Mouse (Mus musculus) left cerebral cortex, postnatal 25 days (tissue): ENCODE measurements at regions not wholly inside any gene's neighbourhood (a gene's known extent, or its start where the extent isn't known, plus 50 kb on each side); places are given as distances from the start of the nearest gene placed in this dataset.

Source experiments
- DNase-seq, 2 experiments: peaks; one replicate each; pipeline ENCODE4 v3.0.0; 2022; ENCODE audit warnings: low spot score in 2 of 2, mixed read lengths in 1 of 2
- intact Hi-C: fragments of 180-260 bp; cut with DNase I; formaldehyde crosslinking; loops from one replicate; pipeline ENCODE4 v1.15.1; 2025

DNA sequence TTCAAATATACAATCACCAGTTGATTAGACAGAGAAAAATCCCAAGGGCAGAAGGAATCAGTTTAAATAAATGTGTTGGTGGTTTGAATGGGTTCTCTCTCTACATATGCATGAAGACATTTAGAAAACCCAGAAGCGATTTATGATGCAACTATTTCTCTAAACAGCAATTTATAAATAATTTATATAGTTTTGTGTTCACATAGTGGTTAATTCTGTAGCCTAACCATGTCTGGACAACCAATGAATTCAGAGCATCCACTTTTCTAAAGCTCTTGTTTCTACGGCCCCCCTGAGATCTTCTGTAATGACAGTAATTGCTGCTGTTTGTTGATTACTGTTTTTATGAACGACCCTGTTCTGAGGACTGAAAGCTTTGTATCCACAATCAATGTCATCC, 549.8 kb downstream of the Btbd3 start:
- no peak for DNase-seq
- intact Hi-C loops: no loop called here

DNA sequence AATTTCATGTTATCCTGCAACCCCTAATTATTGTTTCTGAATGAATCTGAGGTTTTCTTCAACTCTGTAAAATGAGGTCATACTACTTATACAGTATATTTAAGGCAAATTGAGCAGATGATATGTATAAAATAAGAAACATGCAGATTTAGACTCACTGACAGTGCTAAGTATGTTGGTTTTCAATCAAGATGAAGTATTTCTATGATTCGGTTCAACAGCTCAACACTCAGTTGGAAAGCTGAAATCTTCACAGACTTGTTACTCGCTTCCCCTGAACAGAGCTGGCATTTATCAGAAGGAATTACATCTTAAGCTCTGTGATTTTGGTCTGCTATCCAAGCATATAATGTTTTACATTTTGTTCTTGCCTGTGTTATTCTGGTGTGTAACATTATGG, 553.4 kb downstream of the Btbd3 start:
- intact Hi-C loops: loop anchor here (10.0 kb wide), 1 partner anchor 165 kb away; no protein-coding TSS in a partner anchor
- DNase-seq: peak in 1 of 2 experiments; percentile 49

DNA sequence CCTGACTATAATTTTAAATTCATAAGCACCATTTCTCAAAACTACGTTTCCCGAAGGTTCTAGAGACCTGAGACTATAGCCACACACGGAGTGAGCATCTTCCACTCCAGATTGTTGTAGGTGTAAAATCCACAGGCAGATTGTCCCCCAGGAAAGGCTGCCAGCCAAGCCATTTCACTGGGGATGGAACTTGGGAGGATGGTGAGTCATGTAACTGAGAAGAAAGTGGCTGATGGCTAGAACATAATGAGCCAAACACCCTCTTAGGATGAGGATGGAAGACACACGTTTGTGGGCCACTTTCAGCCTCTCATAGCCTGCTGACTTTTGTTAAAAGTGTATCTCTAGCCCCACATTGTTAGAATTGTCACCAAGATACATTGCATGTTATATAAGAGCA, 564.1 kb downstream of the Btbd3 start:
- intact Hi-C loops: loop anchor here (1.0 to 10.0 kb wide), 9 partner anchors 27 to 786 kb away; no protein-coding TSS in a partner anchor
- peak; percentile 64 to 96 for DNase-seq

DNA sequence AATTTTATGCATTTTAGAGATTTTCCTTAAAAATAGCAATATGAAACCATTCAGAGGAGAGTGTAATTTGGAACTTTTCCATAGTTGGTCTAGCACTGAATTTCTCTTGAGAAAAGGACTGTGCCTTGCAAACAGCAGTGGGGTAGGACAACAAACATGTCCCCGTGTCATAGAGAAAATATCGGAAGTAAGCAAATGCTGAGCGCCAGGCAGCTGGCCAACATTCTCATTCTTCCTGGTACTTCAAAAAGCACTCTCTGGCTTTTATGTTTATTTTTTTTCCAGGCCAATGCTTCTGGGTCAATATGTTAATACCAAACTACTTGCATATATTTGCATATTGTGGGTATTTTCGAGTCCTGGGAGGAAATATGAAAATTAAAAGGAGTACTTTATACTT, 568.5 kb downstream of the Btbd3 start:
- DNase-seq: peak in 1 of 2 experiments; percentile 57
- intact Hi-C loops: loop anchor here (5.0 to 10.0 kb wide), 6 partner anchors 210 to 790 kb away; no protein-coding TSS in a partner anchor

DNA sequence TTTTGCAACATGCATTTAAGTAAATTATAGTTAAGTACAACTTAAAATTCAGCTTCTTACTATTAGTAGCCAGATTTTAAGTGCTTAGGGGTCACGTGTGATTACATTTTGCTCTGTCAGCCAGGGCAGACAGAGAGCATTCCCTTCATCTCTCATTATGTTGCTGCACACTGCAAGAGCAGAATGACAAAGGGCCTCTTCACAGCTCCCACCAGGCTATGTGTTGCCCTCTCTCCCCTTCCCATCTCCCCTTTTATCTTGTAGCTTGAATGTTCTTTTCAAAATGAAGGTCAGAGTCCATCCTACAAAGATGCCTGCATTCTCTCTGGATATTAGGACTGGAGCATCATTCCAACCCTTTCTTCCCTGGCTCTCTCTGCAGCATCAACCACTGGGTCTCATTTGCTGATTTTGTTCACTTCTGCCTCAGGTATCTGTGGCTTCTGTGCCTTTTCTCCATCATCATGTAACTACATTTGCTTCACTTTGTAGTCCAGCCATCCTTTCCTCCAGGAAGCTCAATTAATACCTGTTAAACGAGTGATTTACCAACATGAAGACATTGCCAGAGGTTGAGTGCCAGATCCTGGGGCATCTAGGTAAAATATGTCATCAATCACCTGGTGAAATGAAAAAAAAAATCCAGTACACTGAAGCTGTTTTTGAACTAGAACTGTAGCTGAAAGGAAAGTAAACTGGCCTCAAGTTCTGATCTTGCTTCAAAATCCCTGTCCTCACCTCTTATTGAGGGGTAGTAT, 571.6 kb downstream of the Btbd3 start:
- intact Hi-C loops: loop anchor here (10.0 kb wide), 3 partner anchors 213 to 793 kb away; no protein-coding TSS in a partner anchor
- DNase-seq: no peak

DNA sequence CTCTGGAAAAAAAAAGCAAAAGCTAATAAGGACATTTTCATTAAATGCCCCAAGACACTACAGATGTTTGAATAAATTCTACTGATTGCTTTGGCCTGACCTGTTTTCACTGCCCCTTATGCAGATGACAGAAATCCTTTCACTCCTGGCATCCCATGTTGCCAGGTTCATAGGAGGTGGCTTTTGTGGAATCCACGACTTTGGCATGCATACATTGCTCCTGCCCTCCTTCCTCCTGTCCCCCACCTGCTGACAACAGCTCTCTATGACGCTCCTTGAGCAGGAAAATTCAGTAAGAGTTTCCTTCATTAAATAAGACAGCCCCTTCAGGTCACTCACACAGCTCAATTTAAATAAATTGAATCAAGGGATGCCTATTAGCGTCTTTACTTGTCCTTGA, 582.5 kb downstream of the Btbd3 start:
- DNase-seq: no peak
- intact Hi-C loops: no loop called here

DNA sequence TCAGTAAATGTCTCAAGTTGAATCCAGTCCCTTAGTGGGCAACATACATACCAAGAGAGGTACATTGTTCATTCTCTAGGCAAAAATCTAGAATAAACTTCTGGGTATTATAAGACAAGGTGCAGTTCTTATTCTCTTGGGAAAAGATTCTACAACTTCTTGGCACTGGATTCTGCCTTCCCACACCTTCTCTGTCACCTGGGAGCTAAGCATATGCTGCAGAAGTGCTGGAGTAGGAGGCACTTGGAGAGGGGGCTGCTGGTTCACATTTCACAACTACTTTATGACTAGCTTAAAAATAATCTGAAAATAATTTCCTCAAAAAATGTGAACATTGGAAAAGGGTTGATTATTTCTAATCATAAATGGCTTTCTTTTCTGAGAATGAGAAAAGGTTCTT, 602.8 kb downstream of the Btbd3 start:
- peak; percentile 6 to 61 for DNase-seq
- intact Hi-C loops: no loop called here

DNA sequence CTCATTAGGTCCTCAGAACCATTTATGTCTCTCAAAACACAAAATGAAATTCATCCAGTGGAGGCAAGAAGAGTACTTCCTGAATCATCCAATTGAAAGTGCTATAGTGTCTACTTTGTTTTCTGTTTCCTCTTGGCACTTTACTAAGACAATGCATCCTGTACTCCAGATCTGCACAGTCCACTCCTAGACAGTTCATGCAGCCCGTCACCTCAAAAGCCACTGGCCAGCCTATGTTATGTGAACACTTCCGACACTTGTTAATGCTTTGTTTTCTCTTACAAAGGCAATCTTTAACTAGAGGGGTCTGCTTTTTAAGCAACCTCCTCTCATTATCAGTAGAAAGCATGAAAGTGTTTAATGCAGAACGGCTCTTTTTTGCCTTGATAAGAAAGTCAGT, 597.1 kb upstream of the Sptlc3 start:
- intact Hi-C loops: no loop called here

DNA sequence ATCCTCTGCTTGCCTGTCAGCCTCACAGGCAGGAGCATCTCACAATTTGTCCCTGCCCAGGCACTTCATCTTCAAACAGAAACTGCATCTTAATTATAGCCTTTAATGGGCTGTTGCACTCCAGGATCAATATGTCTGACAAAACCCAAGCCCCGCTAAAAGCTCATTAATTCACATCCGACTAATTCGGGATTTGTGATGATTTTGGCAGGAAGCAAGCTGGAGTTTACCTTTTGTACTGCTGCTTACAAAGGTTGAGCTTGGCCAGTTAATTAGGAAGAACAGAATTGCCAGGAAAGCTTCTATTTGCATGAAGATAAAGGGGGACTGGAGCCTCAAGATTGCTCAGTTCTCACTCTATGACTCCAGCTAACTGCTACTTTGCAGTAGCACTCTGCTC, 596.6 kb upstream of the Sptlc3 start:
- intact Hi-C loops: no loop called here
- peak in 1 of 2 experiments; percentile 31 for DNase-seq

More for the DNA sequence above, 597.1 kb upstream of the Sptlc3 start:
- no peak for DNase-seq

DNA sequence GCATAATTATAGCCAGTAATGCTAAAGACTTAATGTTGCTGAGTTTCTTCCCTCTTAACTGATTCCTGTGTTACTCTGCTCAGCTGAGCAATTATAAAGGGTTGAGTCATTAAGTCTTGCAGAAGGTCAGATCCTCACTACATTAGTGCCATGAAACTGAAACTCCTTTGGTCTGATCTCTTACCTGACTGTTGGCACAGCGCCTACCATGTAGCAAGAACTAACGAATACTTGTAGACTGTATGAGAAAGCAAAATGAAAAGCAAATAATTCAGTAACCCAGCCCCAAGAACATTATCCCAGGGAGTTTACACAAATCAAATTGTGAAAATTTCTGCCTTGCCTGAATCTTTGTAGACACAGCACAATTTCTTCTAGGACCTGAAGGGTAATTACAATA, 556.5 kb upstream of the Sptlc3 start:
- intact Hi-C loops: no loop called here
- DNase-seq: no peak

DNA sequence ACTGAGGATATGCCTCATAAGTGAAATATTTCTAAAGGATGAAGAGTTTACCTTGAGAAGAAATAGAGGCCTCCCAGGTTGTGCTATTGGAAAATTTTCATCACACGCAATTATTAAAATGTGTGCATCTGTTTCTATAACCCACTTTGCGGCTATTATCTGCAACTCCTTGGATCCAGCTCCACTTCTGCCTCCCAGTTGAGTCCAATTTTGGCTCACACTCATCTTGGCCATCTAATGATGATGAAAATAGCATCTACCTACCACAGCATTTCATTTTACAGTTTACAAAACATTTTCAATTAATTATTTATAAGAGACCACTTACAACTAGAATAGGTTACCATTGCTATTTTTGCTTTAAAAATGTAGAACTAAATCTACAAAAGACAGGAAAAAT, 554.3 kb upstream of the Sptlc3 start:
- intact Hi-C loops: no loop called here
- DNase-seq: no peak

DNA sequence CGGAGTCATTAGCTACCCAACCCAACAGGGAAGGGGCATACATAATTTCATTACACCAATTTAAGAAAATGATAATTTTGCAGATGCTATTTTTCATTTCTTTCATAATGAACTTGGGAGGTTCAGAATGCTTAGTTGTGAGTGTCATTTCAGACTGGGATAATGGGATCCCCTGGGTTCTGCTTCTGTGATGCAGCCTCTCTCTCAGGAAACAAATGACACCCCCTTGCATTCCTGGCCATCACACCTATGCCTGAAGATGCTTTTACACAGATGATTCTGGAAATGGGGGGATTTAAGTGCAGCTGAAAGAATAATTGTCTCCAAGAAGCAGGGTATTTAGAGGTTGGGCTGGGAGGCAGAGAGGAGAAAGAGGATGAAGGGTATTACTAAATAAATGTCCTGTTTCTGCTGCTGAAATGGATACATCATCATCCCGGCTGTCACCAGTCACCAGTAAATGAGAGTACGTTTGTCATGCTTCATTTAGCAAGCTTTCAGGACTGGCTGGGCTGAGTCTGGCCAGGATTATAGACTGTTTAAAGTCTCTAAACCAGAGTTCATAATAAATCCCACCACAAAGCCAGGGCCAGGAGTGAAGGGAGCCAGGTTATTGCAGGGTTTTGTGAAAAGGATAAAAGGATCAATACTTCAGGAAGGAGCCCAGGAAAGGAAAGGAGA, 527.5 kb upstream of the Sptlc3 start:
- DNase-seq: no peak
- intact Hi-C loops: no loop called here

DNA sequence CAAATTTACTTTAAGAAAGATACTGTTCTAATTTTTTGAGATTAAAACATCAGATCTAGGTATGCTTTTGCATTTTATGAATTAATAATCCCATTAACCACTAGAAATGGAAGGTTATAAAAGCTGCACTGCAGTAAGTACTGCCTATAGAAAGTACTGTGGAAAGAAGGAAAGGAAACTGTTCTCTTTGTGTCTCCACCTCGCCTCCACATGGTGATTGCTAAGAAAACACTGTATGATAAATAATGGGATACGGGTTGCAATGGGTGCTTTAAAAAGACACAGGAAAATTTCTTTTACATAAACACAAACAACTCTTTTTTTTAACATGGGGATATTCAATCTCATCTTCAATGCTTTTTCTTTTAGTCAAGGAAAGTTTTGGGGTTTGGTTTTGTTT, 519.2 kb upstream of the Sptlc3 start:
- no peak for DNase-seq
- intact Hi-C loops: no loop called here

DNA sequence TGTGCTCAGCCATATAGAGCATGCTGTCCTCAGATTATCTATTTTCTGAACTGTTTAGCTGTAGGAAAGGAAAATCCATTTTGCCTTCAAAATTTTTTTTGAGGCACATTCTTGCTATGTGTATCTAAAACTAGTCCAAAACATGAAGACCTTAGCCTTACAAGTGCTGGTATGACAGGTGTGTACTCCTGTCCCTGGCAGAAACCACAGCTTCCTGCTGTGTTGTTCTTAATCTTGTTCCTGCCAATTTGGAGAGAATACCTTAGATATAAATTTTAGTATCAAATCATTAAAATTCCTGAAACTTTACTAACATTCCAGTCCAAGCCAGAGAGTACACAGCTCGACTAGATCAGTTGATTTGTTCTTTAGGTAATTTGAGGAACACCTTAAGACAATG, 503.7 kb upstream of the Sptlc3 start:
- DNase-seq: no peak
- intact Hi-C loops: no loop called here

DNA sequence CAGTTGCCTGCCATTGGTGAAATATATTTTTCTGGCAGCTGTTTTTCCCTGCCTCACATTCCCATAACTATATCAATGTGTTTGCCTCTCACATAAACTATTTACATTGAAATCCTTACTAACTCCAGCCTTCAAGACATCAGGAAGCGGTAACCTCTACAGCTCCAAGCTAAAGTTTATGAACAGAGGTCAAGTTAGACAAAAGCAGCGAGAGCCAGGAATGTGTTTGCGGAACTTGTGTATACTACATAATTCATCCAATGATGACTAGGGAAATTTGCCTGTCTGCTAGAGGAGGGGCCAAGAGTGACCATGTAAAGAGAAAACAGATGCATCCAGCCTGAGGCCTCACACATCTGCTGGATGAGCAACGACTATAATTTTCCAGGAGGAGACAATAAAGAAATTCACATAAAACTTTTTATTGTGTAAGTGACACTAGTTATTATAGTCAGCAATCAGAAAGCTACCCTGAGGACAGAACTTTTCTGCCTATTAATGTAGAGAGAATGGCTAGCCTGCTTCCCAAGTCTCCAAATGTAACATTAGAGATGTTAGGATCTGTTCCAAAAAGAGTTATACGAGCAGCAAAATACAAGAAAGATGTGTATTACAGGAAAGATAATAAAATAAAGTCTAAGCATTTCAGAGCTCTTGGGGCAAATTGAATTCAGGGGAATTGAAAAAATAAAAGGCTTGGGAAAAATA, 461.5 kb upstream of the Sptlc3 start:
- no peak for DNase-seq
- intact Hi-C loops: no loop called here

DNA sequence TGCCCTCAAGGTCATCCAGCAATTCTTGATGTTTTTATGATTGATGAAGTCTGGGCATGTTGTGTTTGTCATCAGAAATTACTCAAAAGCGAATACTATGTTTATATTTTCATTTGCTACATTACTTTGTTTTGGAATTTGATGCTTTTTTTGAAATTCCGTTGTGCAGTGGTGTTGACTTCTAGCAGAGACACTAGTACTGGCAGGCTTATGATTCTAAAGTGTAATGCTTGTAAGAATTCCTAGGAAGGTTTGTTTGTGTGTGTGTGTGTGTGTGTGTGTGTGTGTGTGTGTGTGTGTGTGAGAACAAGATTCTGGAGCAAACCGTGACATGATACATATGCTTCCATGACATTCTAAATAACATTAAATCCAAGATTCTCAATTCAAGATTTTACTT, 458.9 kb upstream of the Sptlc3 start:
- DNase-seq: no peak
- intact Hi-C loops: no loop called here

DNA sequence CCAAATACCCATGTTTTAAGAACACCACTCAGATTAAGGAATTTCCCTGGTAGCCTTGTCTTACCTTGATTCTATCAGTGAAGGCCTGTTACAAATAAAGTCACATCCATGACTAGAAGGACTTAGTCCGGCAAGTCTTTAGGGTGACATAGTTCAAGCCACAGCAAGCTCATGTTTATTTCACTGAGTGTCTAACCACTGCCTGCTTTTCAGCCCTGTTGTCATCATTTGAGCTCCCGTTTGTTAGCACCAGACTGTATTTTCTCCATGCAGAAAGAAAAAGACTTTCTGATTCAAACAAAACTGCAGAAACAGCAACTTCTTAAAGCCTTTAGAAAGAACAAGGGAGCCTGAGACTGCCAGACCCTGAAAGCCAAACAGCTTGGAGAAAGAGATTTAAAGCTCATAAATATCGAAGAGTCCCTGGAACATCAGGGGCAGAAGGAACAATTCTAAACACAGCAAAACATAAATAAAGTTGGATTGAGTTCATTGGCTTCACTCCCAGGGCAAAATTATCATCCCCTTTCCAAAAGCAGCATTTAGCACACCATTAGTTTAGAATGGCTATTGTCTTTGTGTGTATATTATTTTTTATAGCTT, 451.9 kb upstream of the Sptlc3 start:
- DNase-seq: no peak
- intact Hi-C loops: no loop called here

DNA sequence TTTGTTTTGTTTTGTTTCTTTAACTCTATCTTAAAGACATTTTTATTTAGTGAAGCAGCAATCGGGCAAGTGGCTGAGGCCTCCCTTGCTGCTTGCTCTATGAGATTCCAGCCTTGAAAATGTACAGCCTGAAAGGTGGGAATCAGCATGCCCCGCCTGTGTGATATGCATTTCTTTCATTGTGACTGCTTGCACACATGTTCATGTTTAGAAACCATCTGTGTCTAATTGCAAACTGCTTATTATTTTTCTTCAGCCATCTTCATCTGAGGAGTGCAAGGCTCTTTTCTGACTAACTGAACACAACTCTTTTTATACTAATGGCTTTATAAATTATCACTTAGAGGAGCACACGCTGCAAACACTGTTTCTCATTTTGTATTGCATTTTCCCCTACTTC, 449.0 kb upstream of the Sptlc3 start:
- intact Hi-C loops: no loop called here
- no peak for DNase-seq

DNA sequence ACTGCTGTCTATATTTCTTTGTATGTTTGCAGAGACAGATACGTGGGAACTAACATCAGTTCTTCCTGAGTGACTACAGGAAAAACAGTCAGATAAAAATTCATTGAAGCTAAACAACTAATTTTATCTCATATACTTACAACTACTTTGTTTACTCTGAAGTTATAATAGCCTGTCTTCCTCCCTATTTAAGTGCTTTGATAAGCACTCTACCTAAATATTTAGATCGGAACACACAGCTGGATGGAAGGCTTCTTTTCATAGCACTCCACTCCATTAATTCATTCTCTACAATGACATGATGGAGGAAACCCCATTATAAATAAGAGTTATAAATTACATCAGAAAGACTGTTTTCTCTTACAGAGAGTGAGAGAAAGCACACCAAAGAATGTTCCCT, 438.5 kb upstream of the Sptlc3 start:
- no peak for DNase-seq
- intact Hi-C loops: no loop called here

DNA sequence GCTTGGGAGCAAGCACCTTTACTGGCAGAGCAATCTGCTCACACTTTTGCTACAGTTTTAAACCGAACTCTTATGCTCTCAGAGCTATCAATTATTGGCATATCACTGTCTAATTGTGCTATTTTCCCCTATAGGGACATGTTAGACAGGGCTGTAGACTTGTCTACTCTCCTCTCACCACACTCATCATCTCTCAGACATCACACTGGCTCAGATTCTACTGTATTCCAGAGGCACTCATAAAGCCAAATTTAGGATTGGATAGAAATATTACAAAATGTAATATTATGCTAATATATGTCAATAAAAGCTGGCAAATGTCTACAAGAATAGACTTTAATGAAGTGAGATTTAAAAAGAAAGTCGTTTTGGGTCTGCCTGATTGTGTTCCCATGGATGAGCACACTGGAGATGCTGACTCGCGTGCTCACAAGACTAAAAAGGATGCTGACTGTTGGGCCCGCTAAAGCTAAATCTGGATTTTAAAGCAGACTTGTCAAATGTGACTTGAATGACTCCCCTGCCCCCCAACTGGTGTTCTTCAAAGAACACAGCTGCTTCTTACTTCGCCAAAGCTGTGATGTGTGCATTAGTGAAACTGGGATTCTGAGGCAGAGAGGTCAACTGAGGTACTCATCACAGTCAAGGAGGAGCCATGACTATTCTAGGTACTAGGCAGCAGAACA, 424.3 kb upstream of the Sptlc3 start:
- DNase-seq: peak in 1 of 2 experiments; percentile 23
- intact Hi-C loops: no loop called here
